Mouse (Mus musculus) layer of hippocampus, adult 11-12 months (tissue): Measurements from ENCODE around the gene Itgb3bp.

Experiments used
- DNase-seq: peaks from one replicate; pipeline ENCODE4 v3.0.0; 2022; ENCODE audit warnings: low spot score

The Itgb3bp gene

GRCm38 (mm10) chr4:99931807-99932206, 2.2 kb upstream of the Itgb3bp start:
- no peak for DNase-seq

GRCm38 (mm10) chr4:99931240-99931580, 1.6 kb upstream of the Itgb3bp start:
- no peak for DNase-seq

DNA sequence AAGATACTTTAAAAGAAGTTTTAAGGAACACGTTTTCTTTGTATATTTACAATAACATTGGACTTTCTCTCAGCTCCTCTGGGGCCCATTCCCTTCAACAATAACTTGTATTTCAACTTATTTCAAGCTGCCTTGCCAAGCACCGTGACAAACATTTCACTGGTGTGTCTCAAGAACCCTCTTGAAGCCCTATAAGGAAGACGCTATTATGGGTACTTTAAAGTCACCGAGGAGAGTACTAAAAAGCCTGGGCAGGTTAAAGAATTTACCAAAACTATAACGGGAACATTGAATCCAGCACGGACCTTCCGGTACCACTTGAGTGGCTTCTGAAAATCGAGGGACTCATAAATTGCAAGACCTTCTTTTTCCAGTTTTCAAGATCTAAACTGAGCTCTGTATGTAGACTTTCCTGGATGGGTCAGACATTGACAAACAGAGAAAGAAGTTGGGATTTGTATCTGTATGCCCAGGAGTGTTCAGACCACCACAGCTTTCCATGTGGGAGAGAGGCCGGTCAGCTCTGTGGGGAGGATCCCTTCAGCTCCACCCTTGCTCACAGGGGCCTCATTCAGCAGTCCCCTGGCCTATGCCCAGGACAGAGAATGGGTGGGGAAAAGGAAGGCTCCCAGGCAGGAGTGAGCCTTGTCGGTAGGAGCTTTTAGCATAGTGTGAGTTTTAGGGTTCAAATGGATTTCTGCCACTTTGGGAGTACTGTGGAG, 1.1 kb upstream of the Itgb3bp start:
- DNase-seq, result no peak

DNA sequence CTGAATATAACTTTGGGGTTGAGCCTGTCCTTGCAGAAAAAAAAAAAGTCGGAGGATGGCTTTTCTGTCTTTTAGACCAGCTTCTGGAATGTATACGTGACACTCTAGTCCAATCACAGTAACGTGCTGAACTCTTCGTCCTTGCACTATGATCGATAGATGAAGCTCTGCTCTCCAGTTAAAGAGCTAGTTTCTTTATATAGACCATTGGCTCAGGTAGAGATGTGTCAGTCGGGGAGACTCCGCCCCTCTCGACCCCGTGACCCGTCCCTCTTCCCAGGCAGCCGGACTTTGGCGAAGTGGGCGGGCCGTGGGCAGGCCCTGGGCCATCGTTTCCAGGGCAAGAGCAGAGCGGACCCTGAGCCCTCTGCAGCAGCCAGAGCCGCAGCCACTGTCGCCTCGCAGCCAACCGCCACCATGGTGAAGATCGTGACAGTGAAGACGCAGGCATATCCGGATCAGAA, 432 bp downstream of the Itgb3bp start, which contains the start of gene Pgm1:
Pgm1 (plus strand) TSS at position 266 of the 464 bp plus-strand sequence.
- peak; percentile 81 for DNase-seq

GRCm38 (mm10) chr4:99928521-99928920, 1.1 kb downstream of the Itgb3bp start:
- no peak for DNase-seq

GRCm38 (mm10) chr4:99926380-99926779, 3.2 kb downstream of the Itgb3bp start:
- no peak for DNase-seq

GRCm38 (mm10) chr4:99913894-99914451, 15.6 kb downstream of the Itgb3bp start:
- no peak for DNase-seq

DNA sequence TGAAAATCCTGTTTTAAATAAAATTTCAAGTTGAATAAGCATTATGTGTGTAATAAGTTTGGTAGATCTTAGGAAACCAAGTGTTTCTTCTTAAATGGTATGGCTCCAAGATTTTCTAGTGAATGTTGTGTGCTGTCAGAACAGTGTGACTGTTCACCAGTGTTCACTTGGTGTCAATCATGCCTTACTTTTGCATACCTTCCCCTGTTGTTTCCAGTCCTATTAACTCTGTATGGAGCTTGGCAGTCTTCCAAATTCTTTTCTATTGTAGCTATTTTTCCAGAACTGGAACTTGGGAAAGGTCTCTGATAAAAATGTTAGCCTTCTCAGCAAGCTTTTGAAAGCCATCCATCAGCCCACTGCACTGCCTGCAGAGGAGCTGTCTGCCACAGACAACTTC, 47.2 kb downstream of the Itgb3bp start:
- DNase-seq, result no peak

GRCm38 (mm10) chr4:99881882-99882281, 47.7 kb downstream of the Itgb3bp start:
- DNase-seq, result peak; percentile 61

DNA sequence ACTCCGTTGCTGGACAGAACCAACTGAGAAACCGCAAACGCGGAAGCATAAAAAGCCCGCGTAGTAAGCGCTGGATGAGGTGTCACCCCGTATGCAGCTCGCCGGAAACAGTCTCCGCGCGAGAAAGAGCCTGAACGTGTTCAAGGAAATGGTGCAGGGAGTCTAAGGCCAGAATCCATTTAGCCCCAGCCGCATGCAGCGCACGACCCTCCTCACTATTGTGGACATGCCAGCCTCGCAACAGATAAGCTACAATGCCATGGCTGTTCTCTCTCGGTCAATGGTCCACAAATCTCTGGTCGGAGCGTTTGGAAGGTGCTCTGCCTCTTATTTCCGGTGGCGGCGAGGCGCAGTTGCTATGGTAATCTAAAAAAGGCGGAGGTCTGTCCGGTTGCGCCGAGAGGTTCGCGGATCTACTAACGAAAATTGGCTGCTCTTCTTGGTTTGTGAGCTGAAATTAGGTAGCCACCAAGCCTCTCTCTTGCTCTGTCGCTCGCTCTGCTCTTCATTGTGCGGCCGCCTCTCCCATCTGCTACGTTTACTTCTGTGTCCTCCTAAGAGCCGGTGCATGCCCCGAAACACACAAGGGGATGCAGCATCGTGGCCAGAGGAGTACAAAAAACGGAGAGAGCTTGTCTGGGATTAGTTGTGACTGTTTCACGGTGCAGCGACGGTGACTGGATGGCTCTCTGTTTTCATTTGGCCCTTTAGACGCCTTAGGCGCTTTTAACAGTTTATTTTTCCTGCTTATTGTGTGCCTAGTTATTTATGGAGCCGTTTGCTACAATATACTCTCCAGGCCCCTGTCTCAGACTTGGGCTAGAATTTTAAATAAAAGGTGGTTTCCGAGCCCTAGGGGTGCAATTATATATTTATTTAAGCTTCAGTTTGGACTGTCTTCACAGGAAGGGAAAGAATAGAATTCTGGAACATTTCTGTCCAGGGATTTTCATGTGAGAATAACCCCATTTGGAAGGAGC, 100.2 kb downstream of the Itgb3bp start, which contains the start of gene Efcab7:
Efcab7 (plus strand) TSS at position 105 of the 980 bp plus-strand sequence.
- DNase-seq, result peak; percentile 87

GRCm38 (mm10) chr4:99828739-99829093, 100.9 kb downstream of the Itgb3bp start:
- DNase-seq, result no peak

GRCm38 (mm10) chr4:99828337-99828736, 101.3 kb downstream of the Itgb3bp start:
- DNase-seq, result no peak

GRCm38 (mm10) chr4:99816697-99817460, 112.7 kb downstream of the Itgb3bp start:
- no peak for DNase-seq

GRCm38 (mm10) chr4:99792365-99792764, 137.2 kb downstream of the Itgb3bp start:
- DNase-seq, result no peak

- DNase-seq, result no peak
Observed at GRCm38 (mm10) chr4:99773041-99773440, 156.6 kb downstream of the Itgb3bp start.

GRCm38 (mm10) chr4:99770555-99770954, 159.1 kb downstream of the Itgb3bp start:
- DNase-seq, result no peak

GRCm38 (mm10) chr4:99766753-99767152, 162.9 kb downstream of the Itgb3bp start:
- DNase-seq, result peak; percentile 6

GRCm38 (mm10) chr4:99766303-99766702, 163.3 kb downstream of the Itgb3bp start:
- DNase-seq, result no peak

DNA sequence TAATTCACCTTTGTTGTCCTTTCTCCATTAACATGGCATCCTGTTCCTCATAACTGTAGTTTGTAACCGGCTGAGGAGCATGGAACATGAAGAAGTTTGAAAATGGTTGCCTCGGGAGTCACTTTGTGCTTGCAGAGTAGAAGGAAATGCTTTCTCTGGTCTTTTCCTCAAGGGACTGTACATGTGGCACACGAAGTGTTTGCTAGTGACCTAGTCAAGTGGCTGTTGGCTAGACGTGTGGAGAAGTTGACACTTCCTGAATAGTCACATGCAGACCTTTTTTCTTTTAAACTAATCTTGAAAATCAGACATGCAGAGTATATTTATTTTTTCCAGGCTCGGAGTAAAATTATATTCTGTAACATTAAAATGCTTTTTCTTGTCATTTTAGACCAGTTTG, 177.2 kb downstream of the Itgb3bp start:
- DNase-seq, result no peak

- no peak for DNase-seq
Observed at GRCm38 (mm10) chr4:99739836-99740235, 189.8 kb downstream of the Itgb3bp start.

- no peak for DNase-seq
Observed at GRCm38 (mm10) chr4:99725914-99726451, 203.6 kb downstream of the Itgb3bp start.
